Mouse (Mus musculus) gastrocnemius, adult 2 months (tissue): ENCODE data around the gene Clic5. TPM values are rescaled to one million over a fixed set of nuclear protein-coding genes. Genes with fewer than 3 reads are reported as not detected.
"Not testable (repeated sequence)": the region's sequence is repeated elsewhere in the genome, so short reads cannot be mapped to it uniquely, and the experiment has no call there.

Source experiments
- DNase-seq: peaks from one replicate; pipeline ENCODE4 v3.0.0; 2022
- H3K27ac ChIP-seq: fragments of 200-600 bp; 2 replicates; pipeline ENCODE4 v1.8.1; 2022; ENCODE audit warnings: mild to moderate bottlenecking
- H3K4me3 ChIP-seq: fragments of 200-600 bp; 2 replicates; pipeline ENCODE4 v1.8.1; 2022; ENCODE audit warnings: mild to moderate bottlenecking, moderate library complexity
- CTCF ChIP-seq: fragments of 200-600 bp; IDR thresholded peaks from 2 replicates; pipeline ENCODE4 v1.8.1; 2022; ENCODE audit warnings: antibody characterized with exemption, mild to moderate bottlenecking, moderate library complexity
- intact Hi-C: fragments of 180-260 bp; cut with DNase I; formaldehyde crosslinking; loops from one replicate; pipeline ENCODE4 v1.15.1; 2025
- total RNA-seq, 2 experiments: library from RNA; stranded (reverse); gene quantifications; 2 replicates each; pipeline ENCODE4 v1.2.3; 2021

The Clic5 gene
- total RNA-seq, 2 experiments from 2014 or later, result 121 to 159 TPM

DNA sequence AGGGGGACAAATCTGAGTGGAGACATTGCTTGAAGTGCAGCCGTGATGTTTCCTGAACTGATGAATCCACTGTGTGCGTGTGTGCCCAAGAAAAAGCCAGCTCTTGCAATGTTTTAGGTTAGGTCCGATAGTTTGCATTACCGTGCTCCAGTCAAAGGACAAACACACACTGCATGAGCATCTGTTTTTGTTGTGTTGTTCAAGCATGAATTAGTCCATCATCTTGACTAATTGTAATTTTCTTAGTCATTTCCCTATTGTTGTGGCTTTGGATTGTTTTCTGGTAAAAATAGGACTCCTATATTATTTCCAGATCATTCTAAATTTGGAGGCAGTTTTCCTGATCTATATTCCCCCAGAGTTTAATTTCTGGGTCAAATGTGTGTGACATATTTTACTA lies 18.7 kb upstream of the Clic5 start:
- Histone ChIP-seq H3K4me3 (no peak overlapping the region), H3K27ac (0 out of 2 replicates have a peak overlapping the region, but pooled peaks have one; percentile 31)
- TF ChIP-seq CTCF, result no peak
- DNase-seq, result no peak
- intact Hi-C loops, result loop anchor here (1.0 kb wide), 1 partner anchor 18 kb away; no protein-coding TSS in a partner anchor

GRCm38 (mm10) chr17:44170316-44170715 lies 18.1 kb upstream of the Clic5 start:
- TF ChIP-seq CTCF, result no peak
- Histone ChIP-seq H3K4me3 (no peak overlapping the region), H3K27ac (no peak overlapping the region; the same call in 1 of the 2 replicates)
- DNase-seq, result peak; percentile 51
- intact Hi-C loops, result no loop called here

DNA sequence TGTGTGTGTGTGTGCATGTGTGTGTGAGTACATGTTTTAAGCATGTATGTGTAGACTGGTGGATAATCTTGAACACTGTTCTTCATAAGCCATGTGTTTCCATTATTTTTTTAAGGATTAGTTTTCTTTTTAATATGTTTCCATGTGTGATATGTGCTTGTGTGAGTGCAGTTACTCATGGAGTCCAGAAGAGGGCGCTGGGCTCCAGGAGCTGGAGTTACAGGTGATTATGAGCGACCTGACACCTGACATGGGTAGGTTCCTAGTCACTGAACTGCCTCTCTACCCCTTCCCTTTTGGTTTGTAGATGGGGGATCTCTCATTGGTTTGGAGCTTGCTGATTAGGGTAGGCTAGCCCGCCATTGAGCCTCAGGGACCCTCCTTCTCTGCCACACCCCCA lies 16.5 kb upstream of the Clic5 start:
- no peak overlapping the region for H3K27ac ChIP-seq
- intact Hi-C loops, result no loop called here
- no peak for DNase-seq
- TF ChIP-seq CTCF, result peak; percentile 30; the same call in 1 of the 2 replicates
- H3K4me3 ChIP-seq, result no peak overlapping the region

GRCm38 (mm10) chr17:44173341-44173740 lies 15.0 kb upstream of the Clic5 start:
- no peak for TF ChIP-seq CTCF
- no peak overlapping the region for H3K4me3 ChIP-seq
- DNase-seq, result no peak
- H3K27ac ChIP-seq, result no peak overlapping the region
- intact Hi-C loops, result no loop called here

GRCm38 (mm10) chr17:44177291-44177690 lies 11.1 kb upstream of the Clic5 start:
- intact Hi-C loops, result no loop called here
- TF ChIP-seq CTCF, result no peak
- H3K4me3 ChIP-seq, result no peak overlapping the region
- no peak overlapping the region for H3K27ac ChIP-seq
- DNase-seq, result no peak

DNA sequence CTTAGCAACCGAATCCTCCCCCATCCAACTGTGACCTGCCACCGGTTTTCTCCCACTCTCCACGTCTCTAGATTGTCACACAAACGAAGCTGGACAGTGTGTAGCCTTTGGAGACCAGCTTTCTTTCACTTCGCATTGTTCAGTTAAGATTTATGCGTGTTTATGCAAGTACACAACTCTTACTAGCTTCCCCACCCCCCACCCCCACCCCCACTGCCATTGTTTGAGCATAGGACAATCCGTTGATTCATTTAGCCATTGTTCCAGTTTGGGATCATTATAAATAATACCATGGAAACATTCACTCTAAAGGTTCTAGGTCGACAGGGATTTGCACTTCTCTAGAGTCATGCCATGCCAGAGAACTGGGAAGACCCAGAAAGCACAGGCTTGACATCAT lies 7.0 kb upstream of the Clic5 start:
- no peak overlapping the region for H3K4me3 ChIP-seq
- no peak for TF ChIP-seq CTCF
- peak overlapping the region; percentile 25; the same call in 1 of the 2 replicates for H3K27ac ChIP-seq
- no peak for DNase-seq
- intact Hi-C loops, result no loop called here

- intact Hi-C loops, result loop anchor here (1.0 to 5.0 kb wide), 3 partner anchors 18 to 70 kb away; no protein-coding TSS in a partner anchor
- TF ChIP-seq CTCF, result no peak
- DNase-seq, result no peak
Observed at GRCm38 (mm10) chr17:44186871-44187270, 1.5 kb upstream of the Clic5 start.

GRCm38 (mm10) chr17:44187537-44187936 lies 847 bp upstream of the Clic5 start:
- DNase-seq, result not testable (repeated sequence)
- intact Hi-C loops, result loop anchor here (1.0 to 5.0 kb wide), 3 partner anchors 18 to 70 kb away; no protein-coding TSS in a partner anchor
- Histone ChIP-seq H3K27ac (peak overlapping the region; percentile 97; the same call in 1 of the 2 replicates), H3K4me3 (peak overlapping the region; percentile 94)

More at GRCm38 (mm10) chr17:44186871-44187270, 1.5 kb upstream of the Clic5 start:
- Histone ChIP-seq H3K27ac (peak overlapping the region; percentile 20; the same call in 1 of the 2 replicates), H3K4me3 (no peak overlapping the region)

DNA sequence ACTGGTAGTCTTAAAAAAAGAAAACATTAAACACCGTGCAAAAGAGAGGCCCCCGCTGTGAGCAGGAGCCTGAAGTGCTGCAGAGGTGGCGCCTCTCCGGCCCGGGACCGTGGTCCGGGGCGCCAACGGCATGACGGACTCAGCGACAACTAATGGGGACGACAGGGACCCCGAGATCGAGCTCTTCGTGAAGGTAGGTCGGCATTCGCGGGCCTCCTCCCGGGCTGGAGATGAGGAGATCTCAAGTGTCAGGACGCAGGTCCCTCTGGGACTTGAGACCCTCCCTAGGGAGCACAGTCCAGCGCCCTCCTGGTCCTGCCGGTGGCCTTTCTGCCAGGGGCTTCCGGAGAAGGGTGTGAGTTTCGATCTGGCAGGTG lies 373 bp downstream of the Clic5 start:
- peak overlapping the region; percentile 97 for H3K27ac ChIP-seq
- intact Hi-C loops, result loop anchor here (5.0 kb wide), 2 partner anchors 36 to 69 kb away; no protein-coding TSS in a partner anchor
- no peak for TF ChIP-seq CTCF
- peak; percentile 68 for DNase-seq
- peak overlapping the region; percentile 94 for H3K4me3 ChIP-seq

DNA sequence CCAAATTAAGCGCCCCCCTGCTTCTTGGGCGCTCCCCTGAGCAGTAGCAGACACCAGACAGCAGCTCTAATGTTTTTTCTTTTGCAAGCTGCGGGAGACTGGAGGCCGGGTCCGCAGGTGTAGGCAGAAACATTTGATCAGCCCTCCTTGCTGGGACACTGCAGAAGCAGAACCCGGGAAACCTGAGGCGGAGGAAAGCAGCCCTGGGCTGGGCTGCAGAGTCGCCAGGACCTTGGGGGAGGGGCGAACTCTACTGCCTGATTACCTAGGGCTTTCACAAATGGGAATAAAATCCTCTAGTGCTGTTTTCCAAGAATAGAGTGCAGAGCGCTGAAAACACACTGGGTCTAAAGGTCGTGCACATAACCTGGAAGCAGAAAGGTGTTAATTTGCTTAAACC lies 1.3 kb downstream of the Clic5 start:
- no peak for TF ChIP-seq CTCF
- Histone ChIP-seq H3K27ac (peak overlapping the region; percentile 97), H3K4me3 (peak overlapping the region; percentile 94)
- intact Hi-C loops, result loop anchor here (5.0 kb wide), 3 partner anchors 37 to 68 kb away; no protein-coding TSS in a partner anchor
- DNase-seq, result peak; percentile 87

- DNase-seq, result peak; percentile 54
- no peak for TF ChIP-seq CTCF
- Histone ChIP-seq H3K4me3 (peak overlapping the region; percentile 94), H3K27ac (peak overlapping the region; percentile 97)
- intact Hi-C loops, result loop anchor here (5.0 kb wide), 1 partner anchor 47 kb away; no protein-coding TSS in a partner anchor
Observed at GRCm38 (mm10) chr17:44190246-44190645, 1.9 kb downstream of the Clic5 start.

- DNase-seq, result peak; percentile 51
- Histone ChIP-seq H3K4me3 (peak overlapping the region; percentile 45), H3K27ac (peak overlapping the region; percentile 84)
- no peak for TF ChIP-seq CTCF
- intact Hi-C loops, result loop anchor here (5.0 kb wide), 1 partner anchor 44 kb away; no protein-coding TSS in a partner anchor
Observed at GRCm38 (mm10) chr17:44192981-44193380, 4.6 kb downstream of the Clic5 start.

DNA sequence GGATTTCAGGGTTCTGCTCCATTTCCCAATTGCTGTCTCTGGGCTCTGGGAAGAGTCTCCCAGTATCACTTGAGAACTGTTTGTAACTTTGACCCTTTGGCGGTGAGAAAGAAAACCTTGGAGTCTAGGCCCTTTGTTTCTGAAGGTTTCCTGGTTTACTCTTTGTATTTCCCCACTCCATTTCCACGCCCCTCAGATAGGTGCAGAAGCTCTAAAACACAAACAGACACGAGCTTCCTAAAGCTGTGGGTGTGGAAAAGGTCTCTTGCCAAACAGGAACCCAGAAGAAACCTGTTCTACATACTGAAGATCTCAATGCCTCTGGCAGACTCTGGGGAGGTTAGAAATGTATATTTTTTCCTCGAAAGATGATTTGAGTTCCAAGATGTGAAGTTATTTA lies 10.8 kb downstream of the Clic5 start:
- intact Hi-C loops, result no loop called here
- DNase-seq, result no peak

DNA sequence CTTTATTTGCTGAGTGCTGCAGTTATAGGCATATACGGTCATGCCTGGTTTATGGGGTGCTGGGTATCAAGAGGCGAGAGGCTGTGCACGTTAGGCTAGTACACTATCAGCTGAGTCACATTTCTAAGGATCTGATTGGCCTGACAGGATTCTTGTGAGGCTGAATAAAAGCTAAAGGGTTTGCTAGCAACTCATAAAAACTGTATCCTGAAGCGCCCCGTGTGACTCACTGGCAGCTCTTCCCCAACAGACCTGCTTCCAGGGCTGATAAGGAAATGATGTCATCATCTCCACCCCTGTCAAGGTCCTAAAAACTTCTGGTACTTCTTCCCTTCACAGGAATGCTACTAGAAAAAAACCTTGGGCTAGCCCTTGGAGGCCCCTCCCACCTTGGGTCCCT lies 14.6 kb downstream of the Clic5 start:
- H3K4me3 ChIP-seq, result no peak overlapping the region
- no peak for DNase-seq
- no peak for TF ChIP-seq CTCF
- peak overlapping the region; percentile 25; the same call in 1 of the 2 replicates for H3K27ac ChIP-seq
- intact Hi-C loops, result no loop called here

More for the DNA sequence above, 10.8 kb downstream of the Clic5 start:
- Histone ChIP-seq H3K4me3 (no peak overlapping the region), H3K27ac (peak overlapping the region; percentile 48)
- TF ChIP-seq CTCF, result no peak
